Mouse (Mus musculus): ENCODE data around the gene Atp11a. TPM values are rescaled to one million over a fixed set of nuclear protein-coding genes. Genes with fewer than 3 reads are reported as not detected.

The Atp11a gene
- polyA plus RNA-seq, 1 experiment, result 44.3 TPM

DNA sequence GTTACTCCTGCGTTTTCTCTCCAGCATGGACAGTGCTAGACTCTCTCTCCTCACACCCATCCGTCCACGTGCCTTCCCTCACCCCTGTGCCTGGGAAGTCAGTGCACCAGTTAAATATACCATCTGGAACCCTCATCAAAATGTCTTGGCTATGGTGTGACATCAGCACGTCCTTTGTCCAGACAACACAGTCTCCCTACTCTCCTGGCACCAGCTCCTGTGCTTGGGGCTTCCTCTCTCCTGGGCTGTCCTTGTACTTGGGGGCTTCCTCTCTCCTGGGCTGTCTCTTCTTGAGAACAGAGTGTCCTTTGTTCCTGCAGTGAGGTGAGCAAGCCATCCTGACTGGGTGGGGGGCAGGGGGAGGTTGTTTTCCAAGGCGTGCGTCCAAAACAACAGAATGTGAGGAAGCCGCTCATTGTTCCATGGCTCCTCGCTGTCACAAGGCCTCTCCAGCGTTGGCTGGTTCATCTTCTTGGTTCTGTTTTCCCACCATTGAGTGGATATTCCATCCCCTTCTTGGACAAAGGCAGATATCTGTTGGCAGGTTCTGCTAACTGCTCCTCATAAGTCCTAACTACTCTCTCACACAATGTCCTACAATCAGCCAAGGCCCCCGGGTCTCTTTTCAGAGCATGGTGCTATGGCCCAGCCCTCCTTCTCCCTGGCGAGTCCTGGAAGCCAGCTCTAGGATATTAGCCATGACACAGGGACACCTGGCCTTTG is 148.9 kb downstream of the Atp11a start:
- H3K27ac ChIP-seq (ENCODE audit: insufficient read depth, low read length), result peak overlapping the region; percentile 74
- H3K4me1 ChIP-seq (ENCODE audit: control insufficient read depth, insufficient read depth, low read length), result no peaks in the 10 kb centered on the region
- H3K4me3 ChIP-seq (ENCODE audit: insufficient read depth, low read length), result no peak overlapping the region
- TF ChIP-seq POLR2A (IDR thresholded peaks at IDR 0.05; ENCODE audit: extremely low read depth, insufficient read depth, low read length), result no peak
- no peak for TF ChIP-seq CTCF (IDR thresholded peaks at IDR 0.05; ENCODE audit: extremely low read depth, insufficient read depth, low read length)

DNA sequence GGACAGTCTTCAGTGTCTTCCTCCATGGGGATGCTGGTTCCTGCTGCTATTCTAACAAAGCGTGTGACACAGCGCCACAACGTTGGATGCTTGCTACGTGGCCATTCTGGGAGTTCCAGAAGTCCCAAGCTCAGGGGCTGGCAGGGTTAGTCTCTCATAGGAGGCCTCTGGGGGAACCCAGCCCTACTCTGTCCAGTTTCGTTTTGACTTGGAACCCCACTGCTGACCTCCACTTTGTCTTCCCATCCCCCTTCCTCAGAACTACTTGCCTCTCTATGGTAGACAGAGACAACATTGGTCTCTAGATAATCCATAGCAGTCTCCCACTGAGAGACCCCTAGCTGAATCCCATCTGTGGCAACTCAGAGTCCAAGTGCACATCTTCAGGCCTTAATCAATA is 149.8 kb downstream of the Atp11a start:
- Histone ChIP-seq H3K4me1 (ENCODE audit: control insufficient read depth, insufficient read depth, low read length) (no peaks in the 10 kb centered on the region), H3K27ac (ENCODE audit: insufficient read depth, low read length) (peak overlapping the region; percentile 59; the same call in 1 of the 2 replicates), H3K4me3 (ENCODE audit: insufficient read depth, low read length) (no peak overlapping the region)
- TF ChIP-seq CTCF (IDR thresholded peaks at IDR 0.05; ENCODE audit: extremely low read depth, insufficient read depth, low read length) (no peak), POLR2A (IDR thresholded peaks at IDR 0.05; ENCODE audit: extremely low read depth, insufficient read depth, low read length) (no peak)

DNA sequence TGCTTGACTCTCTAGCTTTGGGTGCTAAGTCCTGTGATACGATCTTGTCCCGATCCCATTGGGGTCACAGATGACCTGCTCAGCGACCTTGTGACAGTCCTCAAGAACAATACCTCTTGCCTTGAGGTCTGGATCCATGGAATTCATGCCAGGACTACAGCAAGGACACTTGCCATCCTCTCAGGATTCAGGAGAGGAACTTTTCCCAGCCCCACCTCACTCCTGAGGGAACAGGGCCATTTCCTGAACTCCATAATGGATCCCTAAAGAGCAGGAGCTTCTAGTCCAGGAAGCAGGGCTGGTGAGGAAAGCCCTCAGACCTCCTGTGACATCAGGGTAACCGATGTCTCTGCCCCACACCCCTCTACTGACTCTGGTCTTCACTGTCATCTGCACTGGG is 150.9 kb downstream of the Atp11a start:
- TF ChIP-seq POLR2A (IDR thresholded peaks at IDR 0.05; ENCODE audit: extremely low read depth, insufficient read depth, low read length), result no peak
- TF ChIP-seq CTCF (IDR thresholded peaks at IDR 0.05; ENCODE audit: extremely low read depth, insufficient read depth, low read length), result no peak
- Histone ChIP-seq H3K4me3 (ENCODE audit: insufficient read depth, low read length) (no peak overlapping the region), H3K4me1 (ENCODE audit: control insufficient read depth, insufficient read depth, low read length) (no peaks in the 10 kb centered on the region), H3K27ac (ENCODE audit: insufficient read depth, low read length) (no peak overlapping the region)

DNA sequence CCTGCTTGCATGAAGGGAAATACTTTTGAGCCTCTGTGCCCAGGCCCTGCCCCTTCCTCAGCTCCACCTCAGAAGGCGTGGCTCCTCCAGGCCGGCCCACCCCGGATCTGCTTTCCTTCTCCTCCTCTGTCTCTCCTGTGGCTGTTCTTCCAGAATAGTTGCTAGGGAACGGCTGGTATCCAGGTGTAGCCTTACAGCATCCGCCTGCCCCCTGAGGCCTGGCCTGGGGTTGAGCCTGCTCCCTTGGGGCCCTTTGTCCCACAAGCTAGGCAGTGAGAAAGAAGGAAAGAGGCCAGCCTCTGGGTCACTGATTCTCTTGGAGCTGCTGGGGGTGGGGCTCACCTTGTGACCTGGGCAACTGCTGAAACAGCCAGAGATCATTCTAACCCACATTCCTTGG is 155.2 kb downstream of the Atp11a start:
- TF ChIP-seq POLR2A (IDR thresholded peaks at IDR 0.05; ENCODE audit: extremely low read depth, insufficient read depth, low read length) (no peak), CTCF (IDR thresholded peaks at IDR 0.05; ENCODE audit: extremely low read depth, insufficient read depth, low read length) (no peak)
- Histone ChIP-seq H3K4me3 (ENCODE audit: insufficient read depth, low read length) (no peak overlapping the region), H3K4me1 (ENCODE audit: control insufficient read depth, insufficient read depth, low read length) (no peaks in the 10 kb centered on the region), H3K27ac (ENCODE audit: insufficient read depth, low read length) (no peak overlapping the region)

DNA sequence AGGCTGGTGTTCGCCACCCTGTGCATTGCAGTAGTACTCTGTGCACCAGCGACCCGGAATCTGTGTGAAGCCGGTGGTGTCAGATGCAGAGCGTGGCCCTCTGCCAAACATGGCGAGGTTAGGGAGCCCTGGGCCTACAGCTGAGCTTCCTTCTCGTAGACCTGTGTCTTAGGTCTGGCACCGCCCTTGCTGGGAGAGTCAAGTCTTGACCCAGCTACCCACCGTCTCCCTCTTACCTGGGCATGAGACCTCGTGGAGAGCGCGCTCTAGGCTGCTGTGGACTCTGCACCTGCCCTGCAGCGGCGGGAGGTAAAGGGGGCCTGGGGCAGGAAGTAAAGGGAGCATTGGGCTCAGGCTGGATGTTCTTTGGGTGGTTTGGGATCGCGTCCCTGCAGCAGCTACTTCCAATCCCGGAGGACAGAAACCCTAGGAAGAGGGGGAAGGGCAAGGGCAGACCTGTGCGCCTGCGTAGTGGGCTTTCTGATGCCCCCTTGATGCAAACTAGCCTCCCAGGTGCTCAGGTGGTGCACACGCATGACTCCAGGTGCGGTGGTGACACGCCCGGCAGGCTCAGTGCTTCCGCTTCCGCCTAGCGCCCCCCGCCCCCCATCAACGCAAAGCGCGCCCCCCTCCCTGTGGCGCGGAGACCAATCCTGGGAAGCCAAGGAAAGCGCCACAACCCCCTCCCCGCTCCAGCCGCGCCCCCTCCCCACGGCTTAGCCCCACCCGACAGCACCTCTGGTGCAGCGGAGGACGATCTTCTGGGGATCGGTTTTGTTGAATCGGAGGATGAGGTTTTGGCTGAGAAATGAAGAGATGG is 158.6 kb downstream of the Atp11a start:
- H3K27ac ChIP-seq (ENCODE audit: insufficient read depth, low read length), result peak overlapping the region; percentile 38
- peak overlapping the region; percentile 49 for H3K4me3 ChIP-seq (ENCODE audit: insufficient read depth, low read length)
- TF ChIP-seq POLR2A (IDR thresholded peaks at IDR 0.05; ENCODE audit: extremely low read depth, insufficient read depth, low read length), result peak; percentile 32; the same call in 1 of the 2 replicates
- no peak for TF ChIP-seq CTCF (IDR thresholded peaks at IDR 0.05; ENCODE audit: extremely low read depth, insufficient read depth, low read length)
- peaks cover 12% of the 10 kb centered on the region for H3K4me1 ChIP-seq (ENCODE audit: control insufficient read depth, insufficient read depth, low read length)

DNA sequence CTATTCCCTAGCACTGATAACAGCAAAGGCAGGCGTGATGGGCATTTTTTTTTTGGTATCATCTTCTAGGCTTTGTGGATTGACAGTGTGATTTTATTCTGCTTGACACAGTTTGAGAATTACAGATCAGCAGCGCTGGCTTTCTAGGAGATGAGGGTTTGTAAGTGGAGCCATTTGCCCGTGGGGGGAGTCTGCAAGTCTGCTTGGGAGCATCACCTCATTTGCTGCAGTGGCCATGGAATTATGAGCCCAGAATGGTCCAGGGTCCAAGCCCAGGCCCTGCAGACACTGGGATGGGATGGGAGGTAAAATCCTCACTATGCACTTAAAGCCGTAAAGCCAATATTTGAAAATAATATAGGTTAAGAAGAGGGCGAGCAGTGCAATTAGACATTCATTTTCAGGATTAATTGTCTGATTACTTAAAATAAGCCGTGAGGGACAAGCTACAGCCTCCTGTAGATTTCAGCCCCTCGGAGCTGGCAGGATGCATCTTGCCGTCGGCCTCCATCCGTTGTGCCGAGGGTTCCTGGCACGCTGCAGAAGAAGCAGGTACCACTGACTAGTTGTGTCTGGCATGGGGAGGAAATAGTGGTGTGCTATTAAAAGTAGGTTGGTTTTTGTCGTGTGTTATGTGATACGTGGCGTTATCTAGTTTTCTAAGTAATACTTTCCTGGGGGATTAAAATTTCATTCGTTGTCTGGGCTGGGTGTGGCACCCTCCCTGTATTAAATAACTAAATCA is 159.5 kb downstream of the Atp11a start:
- H3K4me3 ChIP-seq (ENCODE audit: insufficient read depth, low read length), result peak overlapping the region; percentile 49
- peak overlapping the region; percentile 38 for H3K27ac ChIP-seq (ENCODE audit: insufficient read depth, low read length)
- no peak for TF ChIP-seq CTCF (IDR thresholded peaks at IDR 0.05; ENCODE audit: extremely low read depth, insufficient read depth, low read length)
- TF ChIP-seq POLR2A (IDR thresholded peaks at IDR 0.05; ENCODE audit: extremely low read depth, insufficient read depth, low read length), result no peak
- peaks cover 13% of the 10 kb centered on the region for H3K4me1 ChIP-seq (ENCODE audit: control insufficient read depth, insufficient read depth, low read length)

DNA sequence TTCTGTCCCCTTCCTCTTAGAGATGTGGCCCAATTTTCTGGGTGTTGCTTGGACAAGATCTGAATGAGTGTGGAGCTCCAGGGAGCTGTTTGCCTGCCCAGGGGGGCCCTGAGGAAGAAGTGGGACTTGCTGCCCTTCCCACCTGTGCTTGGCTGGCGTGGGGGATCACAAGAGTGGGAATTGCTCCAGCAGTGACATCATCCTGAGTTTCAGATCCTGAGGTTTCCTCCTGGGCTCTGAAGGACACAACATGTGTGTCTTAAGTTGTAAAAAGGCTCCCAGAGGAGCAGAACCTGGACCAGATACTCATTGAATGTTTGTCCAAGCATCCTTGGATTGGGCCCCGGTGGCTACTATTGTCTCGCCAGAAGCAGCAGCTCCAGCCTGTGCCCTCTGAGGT is 160.2 kb downstream of the Atp11a start:
- no peak for TF ChIP-seq CTCF (IDR thresholded peaks at IDR 0.05; ENCODE audit: extremely low read depth, insufficient read depth, low read length)
- peak; percentile 11; the same call in 1 of the 2 replicates for TF ChIP-seq POLR2A (IDR thresholded peaks at IDR 0.05; ENCODE audit: extremely low read depth, insufficient read depth, low read length)
- peak overlapping the region; percentile 4; the same call in 1 of the 2 replicates for H3K27ac ChIP-seq (ENCODE audit: insufficient read depth, low read length)
- H3K4me3 ChIP-seq (ENCODE audit: insufficient read depth, low read length), result peak overlapping the region; percentile 49
- H3K4me1 ChIP-seq (ENCODE audit: control insufficient read depth, insufficient read depth, low read length), result peaks cover 13% of the 10 kb centered on the region

DNA sequence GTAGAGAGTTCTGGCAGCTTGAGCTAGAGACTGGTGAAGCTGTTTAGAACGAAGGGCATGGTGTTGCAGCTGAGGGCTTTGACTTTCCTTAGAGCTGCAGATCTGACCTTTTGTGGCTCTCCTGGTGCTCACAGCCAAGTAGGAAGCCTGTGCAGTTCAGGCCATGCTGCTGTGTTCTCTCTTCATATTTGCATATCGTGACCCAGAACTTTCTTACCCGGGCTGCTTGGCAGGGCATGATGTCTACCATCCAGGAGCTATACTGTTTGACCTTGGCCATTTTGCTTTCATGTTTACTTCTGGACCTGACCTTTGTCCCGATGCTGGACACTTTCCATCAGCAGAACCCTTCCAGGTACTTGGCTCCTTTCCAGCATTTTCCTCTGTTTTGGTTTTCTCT is 161.0 kb downstream of the Atp11a start:
- Histone ChIP-seq H3K27ac (ENCODE audit: insufficient read depth, low read length) (0 out of 2 replicates have a peak overlapping the region, but pooled peaks have one; percentile 48), H3K4me1 (ENCODE audit: control insufficient read depth, insufficient read depth, low read length) (peaks cover 13% of the 10 kb centered on the region), H3K4me3 (ENCODE audit: insufficient read depth, low read length) (peak overlapping the region; percentile 49)
- TF ChIP-seq POLR2A (IDR thresholded peaks at IDR 0.05; ENCODE audit: extremely low read depth, insufficient read depth, low read length), result no peak
- no peak for TF ChIP-seq CTCF (IDR thresholded peaks at IDR 0.05; ENCODE audit: extremely low read depth, insufficient read depth, low read length)

Other genes starting within 250 kb of the Atp11a start
- not detected in 2 replicates for gene Spaca7, start 184.0 kb upstream of the Atp11a start, polyA plus RNA-seq (2012; rRNA removed)
- gene Tubgcp3, start 84.8 kb upstream of the Atp11a start, polyA plus RNA-seq (2012; rRNA removed), result 52.7 and 55.2 TPM in 2 replicates
- gene Mcf2l, start 116.8 kb downstream of the Atp11a start, polyA plus RNA-seq (2012; rRNA removed), result 144 and 148 TPM in 2 replicates

All from cortical plate, adult 2 months (tissue).